Mouse (Mus musculus): ENCODE data around the gene Ppp1r17.

Gene Ppp1r17

DNA sequence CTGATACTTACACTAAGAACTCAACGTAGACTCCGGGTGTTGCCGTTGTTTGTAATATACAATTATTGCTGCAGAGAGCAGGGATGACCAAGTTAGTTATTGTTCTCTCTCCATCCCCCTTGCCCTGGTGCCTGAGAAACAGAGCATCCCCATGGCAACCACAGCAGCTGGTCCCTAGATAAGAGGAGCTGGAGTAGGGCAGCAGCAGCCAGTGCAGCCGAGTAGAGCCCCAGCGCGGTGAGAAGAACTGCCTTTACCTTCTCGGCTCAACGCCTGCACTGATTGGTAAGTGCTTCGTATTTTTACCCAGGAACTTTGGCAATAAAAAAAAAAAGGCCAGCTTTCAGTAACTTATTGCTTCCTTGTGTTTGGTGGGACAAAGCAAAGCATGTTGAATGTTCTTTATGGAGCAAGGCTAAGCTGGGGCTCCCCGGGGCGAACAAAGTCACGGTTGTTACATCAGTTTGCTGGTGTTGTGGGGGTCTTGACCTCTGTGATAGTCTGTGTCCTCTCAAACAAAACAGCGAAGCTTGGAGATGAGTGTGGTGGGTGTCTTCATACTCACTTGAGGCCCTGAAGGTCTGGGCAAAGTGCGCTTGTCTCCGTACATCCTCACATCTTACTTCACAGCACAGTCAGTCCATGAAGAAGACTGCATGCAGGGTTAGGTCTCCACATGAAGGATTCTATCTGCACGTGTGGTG lies at the start of gene Ppp1r17:
Gene Ppp1r17 (plus strand): TSS at position 207 of the 704 bp plus-strand sequence.
- no peak for DNase-seq (ENCODE audit: low spot score)

DNA sequence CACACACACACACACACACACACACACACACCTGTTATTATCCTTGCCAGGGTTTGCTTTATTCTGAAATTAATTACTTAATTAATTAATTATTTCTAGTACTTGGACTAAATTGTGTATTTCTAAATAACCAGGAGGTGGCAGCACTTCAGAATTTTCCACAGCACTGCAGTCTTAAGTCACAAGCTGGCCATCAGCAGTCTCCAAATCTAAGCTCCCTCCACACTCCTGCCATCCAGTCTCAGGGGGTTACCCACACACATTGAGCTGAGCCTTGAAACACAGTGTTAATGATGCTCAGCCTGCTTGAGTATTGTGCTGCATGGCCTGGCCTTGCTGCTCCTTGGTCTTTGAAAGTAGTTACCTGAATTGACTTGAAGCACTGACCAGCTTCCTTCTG lies 44.3 kb upstream of the Ppp1r17 start:
- no peak for DNase-seq (ENCODE audit: low spot score)

DNA sequence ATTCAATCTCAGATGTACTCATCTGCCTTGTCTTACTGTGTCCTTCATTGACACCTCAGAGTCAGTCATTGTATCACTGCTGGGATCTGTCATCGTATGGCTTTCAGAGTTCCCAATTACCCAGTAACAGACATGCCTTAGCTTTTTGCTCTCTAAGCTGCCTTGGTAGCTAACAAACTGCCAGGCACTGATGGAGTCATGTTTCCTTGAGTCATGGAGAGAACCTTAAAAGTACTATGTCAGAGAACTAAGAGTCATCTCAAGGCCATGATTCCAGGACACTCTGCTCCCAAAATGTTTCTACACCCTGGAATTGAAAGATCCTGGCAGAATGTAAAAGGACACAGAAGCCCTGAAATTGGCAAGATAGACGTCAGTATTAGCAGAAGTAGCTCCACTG lies 37.5 kb upstream of the Ppp1r17 start:
- no peak for DNase-seq (ENCODE audit: low spot score)

DNA sequence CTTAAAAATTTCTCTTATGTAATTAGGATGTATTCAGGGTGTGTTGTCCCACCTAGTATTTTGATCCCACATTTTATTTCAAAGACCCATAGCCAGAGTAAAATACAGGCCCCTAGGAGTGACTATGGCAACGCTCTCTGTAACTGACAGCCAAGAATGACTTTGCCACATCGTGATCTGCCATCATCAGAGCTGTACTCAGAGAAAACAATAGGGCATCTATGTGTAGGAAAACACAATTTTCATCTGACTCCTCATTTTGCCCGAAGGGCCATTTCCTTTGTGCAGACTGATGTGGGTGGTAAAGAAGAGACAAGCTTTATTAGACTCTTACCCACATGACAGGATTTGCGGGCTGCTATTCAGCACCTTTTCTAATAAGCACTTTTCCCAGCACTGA lies 8.6 kb upstream of the Ppp1r17 start:
- no peak for DNase-seq (ENCODE audit: low spot score)

DNA sequence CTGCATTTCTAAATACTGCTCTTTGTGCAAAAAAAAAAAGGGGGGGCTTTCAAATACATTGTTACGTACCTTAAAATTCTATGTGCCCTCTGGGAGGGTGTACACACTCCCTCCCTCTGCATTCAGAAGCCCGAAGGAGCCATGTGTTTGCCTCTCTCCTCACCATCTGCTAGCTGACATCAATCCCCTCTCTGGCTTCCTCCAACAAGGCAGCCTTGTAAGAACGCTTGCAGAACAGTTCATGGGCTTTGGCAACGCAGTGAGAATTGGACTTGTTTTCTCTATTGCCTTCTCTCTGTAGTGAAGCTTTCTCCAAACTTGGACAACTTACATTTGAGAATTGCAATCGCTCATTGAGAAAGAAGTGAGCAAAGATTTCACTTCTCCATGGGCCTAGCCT lies 4.9 kb upstream of the Ppp1r17 start:
- DNase-seq (ENCODE audit: low spot score): no peak

DNA sequence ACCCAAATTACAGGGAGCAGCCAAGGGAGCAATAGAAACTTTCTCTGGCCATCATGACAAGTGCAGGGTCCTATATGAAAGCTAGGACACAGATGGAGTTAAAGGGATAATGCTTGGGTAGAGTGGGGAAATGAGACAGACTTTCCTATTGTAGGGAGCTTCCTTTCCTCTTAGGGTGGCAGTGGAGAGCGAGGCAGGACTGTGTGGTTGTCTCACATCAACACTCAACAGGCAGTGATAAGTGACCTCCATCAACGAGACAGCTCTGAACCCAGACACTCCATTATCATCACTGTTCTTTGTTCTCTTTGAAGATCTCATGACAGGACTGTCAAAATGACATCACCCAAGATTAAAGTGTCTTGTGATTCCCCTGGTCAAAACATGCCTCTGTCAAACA lies 2.3 kb downstream of the Ppp1r17 start:
- DNase-seq (ENCODE audit: low spot score): no peak

DNA sequence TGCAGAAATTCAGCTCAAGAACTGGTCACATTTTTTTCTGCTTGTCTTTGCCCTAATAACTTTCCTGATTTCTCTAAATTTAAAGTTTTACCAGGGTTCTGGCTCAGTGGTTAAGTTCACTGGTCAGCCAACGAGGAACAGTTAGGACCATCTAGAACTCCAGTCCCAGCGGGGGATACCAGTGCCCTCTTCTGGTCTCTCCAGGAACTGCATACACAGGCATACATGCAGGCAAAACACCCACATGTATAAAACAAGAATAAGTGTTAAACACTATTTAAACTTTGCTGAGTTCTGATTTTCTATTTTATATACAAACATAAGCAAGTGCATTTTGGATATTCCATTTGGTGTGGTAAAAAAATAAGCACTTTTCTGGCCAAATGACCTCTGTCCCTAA lies 8.2 kb downstream of the Ppp1r17 start:
- no peak for DNase-seq (ENCODE audit: low spot score)

DNA sequence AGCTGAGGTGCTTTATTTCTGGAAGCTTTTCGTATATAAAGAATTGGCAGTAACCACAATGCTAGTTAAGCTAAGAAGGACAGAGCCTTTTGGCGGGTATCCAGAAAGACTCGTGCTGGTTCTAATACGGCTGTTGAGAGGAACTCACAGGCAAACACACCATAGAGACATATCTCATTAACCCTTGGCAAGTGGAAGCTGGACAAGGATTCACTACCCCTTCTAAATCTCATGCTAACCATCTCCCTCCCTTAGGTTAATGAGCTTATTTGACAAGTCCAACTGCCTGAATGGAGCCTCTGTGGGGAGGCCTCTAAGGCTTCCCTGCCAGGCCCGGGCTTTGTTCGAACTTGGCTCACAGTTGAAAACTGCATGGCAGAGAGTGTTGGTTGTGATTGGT lies 10.0 kb downstream of the Ppp1r17 start:
- no peak for DNase-seq (ENCODE audit: low spot score)

DNA sequence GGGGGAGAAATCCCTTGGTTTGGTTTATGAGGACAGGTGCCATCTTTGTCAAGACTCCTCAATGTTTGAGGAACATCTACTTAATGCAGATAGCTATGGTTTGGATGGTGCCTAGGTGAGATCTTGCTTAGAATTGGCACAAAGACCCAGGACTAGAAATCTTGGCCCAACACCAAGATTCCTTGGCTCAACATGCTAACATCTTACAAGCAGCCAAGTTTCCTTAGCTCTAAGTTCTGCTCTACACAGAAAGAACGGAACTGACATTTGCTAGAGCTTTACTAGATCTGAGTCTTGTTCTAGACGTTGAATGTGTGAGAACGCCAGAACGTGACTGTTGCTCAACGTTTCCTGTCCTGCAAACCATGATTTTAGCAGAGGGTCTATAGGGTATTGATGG lies 10.7 kb downstream of the Ppp1r17 start:
- DNase-seq (ENCODE audit: low spot score): no peak

DNA sequence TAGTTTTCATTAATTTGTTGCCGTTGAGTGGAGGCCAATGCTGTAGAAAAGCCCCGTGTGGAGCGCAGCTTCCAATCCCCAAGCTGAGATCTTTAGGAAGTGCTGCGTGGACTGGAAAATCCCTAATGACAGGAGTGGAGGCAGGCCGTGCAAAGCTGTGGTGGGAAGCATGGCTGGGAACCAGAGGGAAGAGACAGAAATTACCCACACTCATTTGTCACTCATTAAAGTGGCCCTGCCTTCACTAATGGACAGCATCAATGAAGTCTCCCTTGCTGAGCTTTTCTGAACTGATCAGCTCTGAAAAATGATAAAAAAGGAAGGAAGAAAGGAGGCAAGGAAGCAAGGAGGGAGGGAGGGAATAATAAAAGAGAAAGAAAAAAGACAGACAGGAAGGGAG lies 12.7 kb downstream of the Ppp1r17 start:
- no peak for DNase-seq (ENCODE audit: low spot score)

DNA sequence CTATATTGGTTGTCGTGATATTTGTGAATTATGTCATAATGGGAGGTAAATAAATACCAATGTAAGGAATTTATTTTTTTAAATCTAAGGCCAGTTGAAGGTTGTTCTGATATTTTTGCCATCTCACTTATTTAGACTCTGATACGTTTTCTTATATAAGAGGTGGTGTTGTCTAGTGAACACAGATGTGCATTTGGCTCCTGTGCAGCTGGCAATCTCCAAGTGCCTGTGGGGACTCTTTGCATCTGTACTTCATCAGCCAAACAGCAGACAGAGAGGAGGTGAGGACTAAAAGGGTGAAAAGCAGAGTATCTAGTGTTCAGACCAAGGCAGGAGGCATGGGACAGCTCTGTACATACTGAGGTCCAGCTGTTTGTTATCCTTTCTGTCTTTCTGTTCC lies 14.9 kb downstream of the Ppp1r17 start:
- no peak for DNase-seq (ENCODE audit: low spot score)

DNA sequence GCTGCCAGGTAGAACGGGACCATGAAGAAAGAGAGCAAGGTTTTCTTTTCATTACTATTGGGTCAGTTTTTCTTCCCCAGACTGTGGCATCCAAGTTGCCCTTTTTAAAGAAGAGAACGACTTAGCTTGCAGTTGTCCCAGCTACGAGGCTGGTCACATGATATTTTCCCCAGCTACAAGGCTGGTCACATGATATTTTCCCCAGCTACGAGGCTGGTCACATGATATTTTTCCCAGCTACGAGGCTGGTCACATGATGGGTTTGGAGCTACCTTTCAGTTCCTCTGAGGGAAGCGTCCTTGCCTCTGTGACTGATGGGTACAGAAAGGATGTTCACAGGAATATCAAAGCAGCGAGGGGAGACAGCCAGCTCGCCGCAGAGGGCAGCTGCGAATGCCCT lies 17.8 kb downstream of the Ppp1r17 start:
- DNase-seq (ENCODE audit: low spot score): no peak

DNA sequence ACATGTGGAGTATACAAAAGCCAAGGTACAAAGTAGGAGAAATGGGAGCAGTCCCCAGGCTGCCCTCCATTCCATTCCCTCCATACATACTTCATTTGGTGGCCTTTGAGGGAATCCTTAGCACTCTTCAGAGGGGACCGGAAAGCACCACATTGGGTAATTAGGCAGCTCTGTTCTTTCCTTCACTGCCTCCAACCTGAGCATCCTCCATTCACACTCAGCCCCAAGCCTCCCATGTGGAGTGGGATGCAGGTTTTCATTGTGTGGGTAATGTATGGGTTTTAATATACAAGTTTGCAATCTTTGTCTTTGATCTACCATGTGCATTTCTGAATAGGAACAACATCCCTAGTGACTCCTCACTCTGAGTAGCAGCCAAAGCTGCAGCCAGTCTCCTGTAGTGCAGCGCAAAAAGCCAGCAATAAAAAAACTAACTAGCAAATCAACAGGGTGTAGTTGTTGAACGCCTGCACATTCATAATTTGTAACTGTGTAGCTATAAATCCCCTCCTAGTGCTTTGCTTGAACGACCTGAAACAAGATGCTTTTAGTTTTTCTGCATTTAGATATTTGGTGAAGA lies 22.3 kb downstream of the Ppp1r17 start:
- DNase-seq (ENCODE audit: low spot score): no peak

DNA sequence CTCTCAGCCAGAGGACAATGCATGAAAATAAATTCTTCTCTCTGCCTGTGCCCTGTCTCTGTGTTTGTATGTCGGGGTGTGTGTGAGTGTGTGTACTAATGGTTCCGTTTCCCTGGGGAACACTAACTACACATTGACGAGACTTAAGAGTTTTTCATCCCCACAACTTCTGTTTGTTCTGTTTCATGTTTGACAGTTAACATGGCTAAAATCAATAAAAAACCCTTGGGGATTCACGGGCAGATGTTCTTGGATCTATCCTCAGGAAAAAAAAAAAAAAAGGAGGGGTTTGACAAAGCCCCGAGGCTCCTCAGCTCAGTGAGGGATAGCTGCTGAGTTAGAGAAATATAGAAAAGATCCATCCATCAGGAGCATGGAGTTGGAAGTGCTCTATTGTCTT lies 27.0 kb downstream of the Ppp1r17 start:
- DNase-seq (ENCODE audit: low spot score): no peak

DNA sequence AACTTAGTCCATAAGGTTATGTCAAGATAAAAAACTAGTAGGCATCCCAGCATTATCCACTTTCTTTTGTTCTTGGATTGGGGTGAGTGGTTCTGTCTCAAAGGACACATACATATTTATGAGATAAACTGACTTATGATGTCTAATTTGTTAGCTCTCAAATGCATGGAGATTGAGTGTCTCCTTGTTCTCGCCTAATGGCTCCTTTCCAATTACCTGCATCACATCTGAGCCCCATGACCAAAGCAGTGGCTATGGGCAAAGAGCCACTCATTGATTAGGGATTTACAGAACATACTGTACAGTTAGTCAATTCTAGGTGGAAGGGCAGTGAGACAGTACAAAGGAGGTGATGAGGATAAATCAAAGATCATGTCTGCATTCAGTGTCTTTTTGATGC lies 27.4 kb downstream of the Ppp1r17 start:
- DNase-seq (ENCODE audit: low spot score): no peak

DNA sequence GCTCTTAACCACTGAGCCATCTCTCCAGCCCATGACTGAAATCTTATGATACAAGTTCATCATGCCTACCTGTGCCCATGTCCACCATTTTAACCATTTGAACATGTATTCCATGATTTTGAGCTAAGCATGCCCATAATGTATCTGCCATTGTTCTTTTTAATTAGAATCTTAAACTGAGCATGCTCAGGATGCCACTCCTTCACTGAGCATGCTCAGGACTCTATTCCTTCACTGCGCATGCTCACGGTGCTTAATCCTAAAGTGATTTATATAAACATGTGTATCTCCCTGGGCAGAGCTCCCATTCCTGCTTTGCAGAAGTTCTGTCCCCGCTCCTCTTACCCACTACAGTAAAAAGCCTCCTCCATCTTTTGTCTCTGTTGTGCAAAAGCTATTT lies 31.3 kb downstream of the Ppp1r17 start:
- DNase-seq (ENCODE audit: low spot score): no peak

DNA sequence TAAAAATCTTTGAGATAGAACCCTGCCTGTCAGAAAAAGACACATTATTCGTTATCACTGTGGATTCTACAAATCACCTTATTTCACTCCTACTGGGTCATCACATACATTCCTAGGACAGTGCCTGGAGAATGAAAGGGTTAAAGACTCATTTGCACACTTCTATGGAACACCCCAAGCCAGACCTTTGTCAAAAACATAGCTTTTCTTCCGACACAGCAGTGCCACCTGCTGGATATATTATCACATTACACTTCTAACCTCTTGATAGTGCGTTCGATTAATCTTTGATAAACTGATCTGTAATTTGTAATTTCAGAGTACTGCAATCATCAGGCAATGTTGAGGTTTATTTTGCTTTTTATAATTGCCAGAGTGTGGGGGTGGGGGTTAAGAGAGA lies 31.8 kb downstream of the Ppp1r17 start:
- DNase-seq (ENCODE audit: low spot score): no peak

DNA sequence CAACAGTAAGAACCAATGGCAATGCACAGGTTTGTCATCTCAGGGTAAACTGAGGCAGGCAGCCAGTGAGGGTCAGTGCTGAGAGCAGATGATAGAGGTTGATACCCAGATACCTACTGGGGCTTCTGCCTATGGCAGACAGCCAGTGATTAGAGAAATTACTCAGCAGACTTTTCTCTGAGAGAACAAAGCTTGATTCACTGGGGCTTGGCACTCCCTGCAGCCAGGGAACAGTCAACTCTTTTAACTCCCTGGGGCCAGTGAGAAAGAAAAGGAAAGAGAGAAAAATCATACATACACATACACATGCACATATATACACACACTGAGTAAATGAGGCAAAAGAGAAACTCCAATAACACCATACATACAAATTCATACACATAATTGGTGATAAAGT lies 46.4 kb downstream of the Ppp1r17 start:
- DNase-seq (ENCODE audit: low spot score): no peak

DNA sequence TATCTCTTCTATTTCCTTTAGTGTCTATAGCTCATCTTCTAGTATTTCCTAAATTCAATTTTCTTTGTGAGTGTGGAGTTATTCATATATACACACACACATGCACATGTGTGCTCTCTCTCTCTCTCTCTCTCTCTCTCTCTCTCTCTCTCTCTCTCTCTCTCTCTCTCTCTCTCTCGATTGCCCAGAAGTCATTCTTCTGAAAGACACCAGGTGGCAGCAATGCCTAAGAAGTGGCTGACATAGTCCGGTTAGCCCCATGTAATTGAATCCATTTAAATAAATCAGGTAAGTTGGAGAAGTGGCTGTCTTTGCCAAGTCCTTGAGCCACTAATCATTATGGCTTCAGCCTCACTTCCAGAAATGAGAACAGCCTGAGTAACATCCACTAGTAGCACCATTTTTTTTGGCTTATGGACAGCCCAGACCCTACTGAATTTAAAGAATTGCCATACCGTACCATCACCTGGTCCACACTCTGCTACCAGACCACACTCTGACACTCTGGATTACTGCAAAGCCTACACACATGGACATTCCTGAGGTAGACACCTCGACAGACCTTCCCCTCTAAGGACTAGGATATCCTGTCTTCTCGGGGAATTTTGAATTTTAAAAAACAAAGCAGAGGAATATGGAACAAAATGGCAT lies 49.5 kb downstream of the Ppp1r17 start:
- DNase-seq (ENCODE audit: low spot score): no peak

DNA sequence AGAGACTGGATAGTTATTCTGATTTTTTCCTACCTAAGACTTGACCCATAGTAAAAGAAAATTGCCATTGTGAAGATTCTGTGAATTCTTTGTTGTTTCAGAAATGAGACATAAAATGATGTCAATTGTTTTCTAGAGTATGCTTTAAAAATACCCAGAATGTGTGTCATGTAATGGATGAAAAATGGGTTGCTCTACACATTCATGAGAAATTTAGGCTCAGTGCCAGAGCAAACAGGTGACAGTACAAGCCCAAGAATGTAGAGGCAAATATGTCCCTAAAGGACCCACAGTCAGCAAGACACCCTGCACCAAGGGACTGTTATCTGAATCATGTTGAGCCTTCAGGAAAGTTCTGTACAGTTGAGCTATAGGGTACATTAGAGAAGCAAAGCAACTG lies 51.2 kb downstream of the Ppp1r17 start:
- no peak for DNase-seq (ENCODE audit: low spot score)

DNA sequence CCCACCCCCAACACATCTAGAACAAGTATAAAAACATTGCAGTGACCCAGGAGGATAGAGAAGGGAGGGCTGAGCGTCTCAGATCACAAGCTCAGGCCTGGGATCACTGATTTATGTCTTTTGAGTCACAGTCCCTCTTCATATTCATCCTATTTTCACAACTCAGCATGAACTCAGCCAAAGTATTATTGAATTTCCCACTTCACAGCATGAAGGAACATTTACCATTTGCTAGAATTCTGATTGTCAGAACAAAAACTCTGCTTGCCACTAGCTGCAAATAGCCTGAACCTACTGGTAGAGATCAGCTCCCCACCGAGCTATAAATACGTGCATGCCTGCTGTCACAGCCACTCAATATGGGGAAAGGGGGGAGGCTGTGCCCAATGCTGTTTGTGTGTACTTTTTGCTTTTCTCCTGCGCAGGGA lies 59.1 kb downstream of the Ppp1r17 start:
- no peak for DNase-seq (ENCODE audit: low spot score)

Data from testis, postnatal 14 days (tissue).